Mouse (Mus musculus) G1E (cell line): ENCODE measurements at regions not wholly inside any gene's neighbourhood (a gene's known extent, or its start where the extent isn't known, plus 50 kb on each side); places are given as distances from the start of the nearest gene placed in this dataset.

Experiments used
- CTCF ChIP-seq: IDR thresholded peaks from 2 replicates; pipeline ENCODE4 v1.5.1; 2012; ENCODE audit warnings: low read depth, low read length, inconsistent platforms, mixed read lengths
- GATA1 ChIP-seq: IDR thresholded peaks from 2 replicates; pipeline ENCODE4 v1.6.1; 2012; ENCODE audit warnings: borderline replicate concordance, low read length, inconsistent platforms, mixed read lengths
- GATA2 ChIP-seq: IDR thresholded peaks from 2 replicates; pipeline ENCODE4 v1.6.1; 2012; ENCODE audit warnings: low read depth, low read length, inconsistent platforms, borderline replicate concordance
- POLR2AphosphoS5 ChIP-seq: IDR thresholded peaks from 2 replicates; pipeline ENCODE4 v1.6.1; 2012; ENCODE audit warnings: low read depth, low read length, inconsistent platforms; ENCODE audit not compliant: insufficient replicate concordance
- TAL1 ChIP-seq: conservative IDR thresholded peaks from 2 replicates; pipeline ENCODE4 v1.6.1; 2012; ENCODE audit warnings: low read depth, low read length, inconsistent platforms, mixed read lengths

- TF ChIP-seq TAL1 (no peak), CTCF (no peak), POLR2AphosphoS5 (no peak), GATA1 (no peak), GATA2 (no peak)
These were observed 320.6 kb upstream of the 2610301B20Rik start for GRCm38 (mm10) chr4:10553724-10554123.
